Mouse (Mus musculus) cerebellum, adult 2 months (tissue): ENCODE measurements around the gene Gm29666. TPM values are rescaled to one million over a fixed set of nuclear protein-coding genes. Genes with fewer than 3 reads are reported as not detected.
"Not testable (repeated sequence)": the region's sequence is repeated elsewhere in the genome, so short reads cannot be mapped to it uniquely, and the experiment has no call there.

Experiments
- DNase-seq, 2 experiments: peaks; one replicate each; pipeline ENCODE4 v3.0.0; 2021
- H3K27ac ChIP-seq: fragments of 200-500 bp; 2 replicates; pipeline ENCODE4 v1.5.1; 2012; ENCODE audit warnings: low read length, control low read depth, inconsistent platforms; ENCODE audit not compliant: insufficient read depth
- H3K27me3 ChIP-seq: fragments of 200-500 bp; 2 replicates; pipeline ENCODE4 v1.6.1; 2012; ENCODE audit warnings: inconsistent platforms, mild to moderate bottlenecking, low read length, moderate library complexity; ENCODE audit not compliant: control insufficient read depth, insufficient read depth
- H3K4me1 ChIP-seq: fragments of 200-500 bp; 2 replicates; pipeline ENCODE4 v1.6.1; 2011; ENCODE audit warnings: low read length; ENCODE audit not compliant: control insufficient read depth, insufficient read depth
- H3K4me3 ChIP-seq: fragments of 200-500 bp; replicated peaks from 2 replicates; pipeline ENCODE3; 2011; ENCODE audit warnings: mild to moderate bottlenecking, low read depth, low read length, control low read depth; ENCODE audit not compliant: insufficient read depth
- CTCF ChIP-seq: fragments of 200-500 bp; IDR thresholded peaks from 2 replicates; pipeline ENCODE4 v1.5.1; 2011; ENCODE audit warnings: low read depth, mild to moderate bottlenecking, control low read depth, low read length, moderate library complexity, borderline replicate concordance; ENCODE audit not compliant: insufficient read depth
- POLR2A ChIP-seq: fragments of 200-500 bp; IDR thresholded peaks from 2 replicates; pipeline ENCODE4 v1.6.1; 2011; ENCODE audit warnings: low read length, control low read depth, borderline replicate concordance; ENCODE audit not compliant: insufficient read depth
- WGBS: fragments of 180-500 bp; shearing (Covaris S2); methylation state at CpG from one replicate; pipeline ENCODE4 v1.1.7; 2018; 5-methylcytosine and 5-hydroxymethylcytosine counted together
- polyA plus RNA-seq: library from polyadenylated mRNA; depleted of rRNA; stranded (reverse); fragments of >200 nt; gene quantifications from 2 replicates; pipeline ENCODE4 v1.2.3, GENCODE M21; 2012

Gm29666 gene
- polyA plus RNA-seq, 1 experiment, result 2.2 TPM

DNA sequence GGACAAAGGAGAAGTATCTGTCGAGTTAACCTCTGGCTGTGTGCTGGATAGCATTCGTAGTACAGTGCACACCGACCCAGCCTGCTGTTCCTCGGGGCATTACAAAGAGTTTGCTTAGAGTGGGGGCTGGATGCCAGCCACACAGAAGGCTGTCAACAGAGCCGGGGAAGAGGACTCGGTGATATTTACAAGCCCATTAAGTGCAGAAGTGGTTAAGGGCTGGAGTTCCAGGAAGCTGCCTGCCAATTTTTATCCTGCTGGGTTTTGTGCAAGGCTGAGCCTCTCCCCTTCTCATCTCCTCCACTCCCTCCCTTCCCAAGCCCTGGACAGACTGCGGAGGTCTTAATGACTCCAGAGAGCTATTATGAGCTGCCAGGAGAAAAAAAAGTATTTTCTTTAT is 21.8 kb downstream of the Gm29666 start:
- peak in 1 of 2 experiments; percentile 8 for DNase-seq
- peaks cover 4% of the 10 kb centered on the region; the same call in 1 of the 2 replicates for H3K4me1 ChIP-seq
- no peak overlapping the region for H3K27ac ChIP-seq
- WGBS, result 6% methylated on average over 7 of the region's 7 CpGs
- no peaks in the 10 kb centered on the region for H3K27me3 ChIP-seq
- no peak for TF ChIP-seq POLR2A
- H3K4me3 ChIP-seq, result no peak overlapping the region

DNA sequence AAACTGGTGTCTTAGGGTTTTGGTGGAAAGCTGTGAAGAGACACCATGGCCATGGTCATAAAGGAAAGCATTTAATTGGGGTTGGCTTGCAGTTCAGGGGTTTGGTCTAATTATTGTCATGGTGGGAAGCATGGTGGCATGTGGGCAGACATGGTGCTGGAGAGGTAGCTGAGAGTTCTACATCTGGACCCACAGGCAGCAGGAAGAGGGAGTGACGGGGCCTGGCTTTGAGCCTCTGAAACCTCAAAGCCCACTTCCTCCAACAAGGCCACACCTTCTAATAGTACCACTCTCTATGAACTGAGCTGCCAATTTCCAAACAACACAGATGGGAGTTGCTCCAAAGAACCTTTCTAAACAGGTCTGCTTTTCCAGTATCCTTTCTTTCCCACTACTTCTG is 23.2 kb downstream of the Gm29666 start:
- TF ChIP-seq POLR2A (no peak), CTCF (no peak)
- WGBS, result 96% methylated on average over 1 of the region's 1 CpGs
- no peak for DNase-seq
- no peak overlapping the region for H3K4me3 ChIP-seq
- H3K4me1 ChIP-seq, result peaks cover 4% of the 10 kb centered on the region; the same call in 1 of the 2 replicates
- no peak overlapping the region for H3K27ac ChIP-seq
- H3K27me3 ChIP-seq, result no peaks in the 10 kb centered on the region

DNA sequence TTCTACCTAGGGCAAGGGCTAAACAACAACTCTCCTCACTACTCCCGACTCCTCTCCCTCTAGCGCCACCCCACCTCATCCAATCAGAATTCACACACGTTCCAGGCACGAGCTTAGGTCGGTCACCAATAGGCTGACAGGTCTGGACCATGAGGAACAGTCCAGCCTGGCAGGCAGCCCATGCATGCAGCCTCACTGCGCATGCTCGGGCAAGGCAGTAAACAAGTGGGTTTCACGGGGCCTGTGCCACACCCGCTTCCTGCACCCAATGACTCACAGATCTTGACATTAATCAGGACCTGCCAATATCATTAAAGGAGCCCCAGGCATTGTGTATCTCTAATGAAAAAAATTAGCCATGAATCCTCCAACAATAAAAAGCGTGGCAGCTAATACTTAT is 23.6 kb downstream of the Gm29666 start:
- DNase-seq, H3K27ac ChIP-seq, H3K27me3 ChIP-seq, H3K4me1 ChIP-seq, H3K4me3 ChIP-seq: not testable (repeated sequence)
- 40% methylated on average over 10 of the region's 10 CpGs for WGBS

DNA sequence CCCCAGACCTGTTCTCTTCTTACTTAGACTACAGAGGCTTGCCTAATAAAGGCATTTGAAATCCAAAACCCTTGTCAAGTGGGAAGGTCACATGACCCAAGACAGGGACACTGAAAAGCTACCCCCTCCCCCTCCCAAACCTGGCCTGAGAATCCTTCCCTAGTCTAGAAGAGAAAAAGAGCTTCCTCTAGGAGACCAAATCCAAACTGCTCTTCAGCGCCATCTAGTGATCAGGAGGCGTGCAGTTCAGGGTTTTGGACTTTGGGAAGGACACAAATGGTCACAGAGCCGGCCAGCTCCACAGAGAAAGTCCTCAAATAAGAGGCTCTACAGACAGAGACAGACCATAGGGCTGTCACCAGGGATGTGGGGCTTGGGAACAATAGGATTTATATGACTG is 28.2 kb downstream of the Gm29666 start:
- no peak overlapping the region for H3K27ac ChIP-seq
- no peak overlapping the region for H3K4me3 ChIP-seq
- WGBS, result 3% methylated on average over 3 of the region's 3 CpGs
- TF ChIP-seq CTCF, result peak; percentile 89
- TF ChIP-seq POLR2A, result no peak
- H3K4me1 ChIP-seq, result no peaks in the 10 kb centered on the region; the same call in 1 of the 2 replicates
- H3K27me3 ChIP-seq, result no peaks in the 10 kb centered on the region
- DNase-seq, result peak; percentile 66 to 73

- TF ChIP-seq CTCF (no peak), POLR2A (no peak)
- DNase-seq, result no peak
- Histone ChIP-seq H3K27ac (no peak overlapping the region), H3K4me3 (no peak overlapping the region), H3K27me3 (no peaks in the 10 kb centered on the region), H3K4me1 (no peaks in the 10 kb centered on the region; the same call in 1 of the 2 replicates)
- 42% methylated on average over 3 of the region's 3 CpGs for WGBS
These were observed 28.6 kb downstream of the Gm29666 start for GRCm38 (mm10) chr15:84891246-84891645.

DNA sequence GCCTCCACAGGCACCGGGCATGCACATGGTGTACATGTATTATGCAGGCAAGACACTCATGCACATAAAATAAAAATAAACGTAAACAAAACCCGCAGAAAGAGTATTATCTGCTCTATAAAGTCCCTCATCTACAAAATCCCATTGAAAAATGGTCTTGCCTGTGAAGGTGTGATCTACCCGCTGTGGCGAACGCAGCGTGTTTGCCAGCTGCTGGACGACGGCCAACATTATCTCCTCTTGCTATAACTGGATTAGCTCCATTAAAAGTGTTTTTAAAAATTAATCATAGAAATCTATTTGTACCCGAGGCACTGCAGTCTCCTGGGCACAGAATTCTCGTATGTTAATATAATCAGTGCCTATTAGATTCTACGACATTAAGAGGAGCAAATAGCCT is 31.8 kb downstream of the Gm29666 start:
- WGBS, result 43% methylated on average over 12 of the region's 12 CpGs
- no peaks in the 10 kb centered on the region for H3K27me3 ChIP-seq
- DNase-seq, result peak; percentile 27 to 34
- no peak overlapping the region for H3K27ac ChIP-seq
- TF ChIP-seq CTCF, result no peak
- H3K4me1 ChIP-seq, result no peaks in the 10 kb centered on the region; the same call in 1 of the 2 replicates
- no peak overlapping the region for H3K4me3 ChIP-seq

GRCm38 (mm10) chr15:84877029-84877815 is 42.6 kb downstream of the Gm29666 start:
- no peak for DNase-seq
- no peaks in the 10 kb centered on the region for H3K27me3 ChIP-seq
- no peaks in the 10 kb centered on the region for H3K4me1 ChIP-seq
- WGBS, result 77% methylated on average over 12 of the region's 12 CpGs
- H3K4me3 ChIP-seq, result no peak overlapping the region
- TF ChIP-seq CTCF (no peak), POLR2A (no peak)
- H3K27ac ChIP-seq, result no peak overlapping the region

DNA sequence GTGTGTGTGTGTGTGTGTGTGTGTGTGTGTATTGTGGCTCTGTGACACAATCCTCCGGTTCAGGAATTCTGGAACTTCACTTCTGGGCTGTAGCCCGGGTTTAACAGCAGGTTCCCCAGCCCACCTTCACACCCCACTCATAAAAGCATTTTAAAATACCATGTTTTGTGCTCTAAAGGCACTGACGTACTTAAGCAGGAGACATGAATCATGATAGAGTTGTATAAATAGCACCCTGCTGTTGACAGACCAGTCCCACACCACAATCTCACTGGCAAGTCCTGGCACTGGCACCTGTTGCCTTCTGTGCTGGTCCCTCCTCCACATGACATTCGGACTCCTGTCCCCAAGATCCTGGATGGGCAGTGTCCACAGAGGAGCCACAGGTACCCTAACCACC is 46.0 kb downstream of the Gm29666 start:
- Histone ChIP-seq H3K4me3 (no peak overlapping the region), H3K27me3 (no peaks in the 10 kb centered on the region), H3K27ac (no peak overlapping the region), H3K4me1 (no peaks in the 10 kb centered on the region)
- no peak for DNase-seq
- 68% methylated on average over 4 of the region's 4 CpGs for WGBS
- no peak for TF ChIP-seq POLR2A
- no peak for TF ChIP-seq CTCF

DNA sequence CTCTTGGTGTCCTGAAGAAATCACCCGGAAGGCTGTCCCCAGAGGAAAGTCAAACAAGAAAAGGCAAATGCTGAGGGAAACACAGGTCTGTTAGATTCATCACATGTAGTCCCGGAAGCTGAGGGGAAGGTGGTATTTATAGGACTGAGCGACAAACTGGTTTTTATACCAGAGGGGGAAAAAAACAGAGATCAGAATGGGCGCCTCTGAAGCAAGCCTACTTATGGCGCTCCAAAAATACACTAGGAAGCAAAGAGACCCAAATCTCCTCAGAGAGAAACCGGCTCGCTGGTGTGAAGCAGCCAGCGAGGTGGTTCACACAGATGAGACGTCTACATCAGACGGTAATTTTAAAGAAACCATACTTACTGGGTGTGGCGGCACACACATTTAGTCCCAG is 46.8 kb downstream of the Gm29666 start:
- Histone ChIP-seq H3K4me1 (no peaks in the 10 kb centered on the region), H3K27ac (no peak overlapping the region), H3K4me3 (no peak overlapping the region), H3K27me3 (no peaks in the 10 kb centered on the region)
- TF ChIP-seq CTCF (no peak), POLR2A (no peak)
- 89% methylated on average over 11 of the region's 11 CpGs for WGBS
- no peak for DNase-seq
